Mouse (Mus musculus): ENCODE measurements around the gene Usp22. TPM values are rescaled to one million over a fixed set of nuclear protein-coding genes. Genes with fewer than 3 reads are reported as not detected.

The Usp22 gene
- total RNA-seq, 2 experiments from 2014 or later = 202 to 220 TPM

- intact Hi-C loops (cut with DNase I) = no loop called here
- DNase-seq (ENCODE audit: low spot score in 2 of 2) = no peak
Observed at GRCm38 (mm10) chr11:61116226-61116625, 58.6 kb downstream of the Usp22 start.

- intact Hi-C loops (cut with DNase I) = no loop called here
- no peak for DNase-seq (ENCODE audit: low spot score in 2 of 2)
Observed at GRCm38 (mm10) chr11:61112323-61112995, 62.4 kb downstream of the Usp22 start.

DNA sequence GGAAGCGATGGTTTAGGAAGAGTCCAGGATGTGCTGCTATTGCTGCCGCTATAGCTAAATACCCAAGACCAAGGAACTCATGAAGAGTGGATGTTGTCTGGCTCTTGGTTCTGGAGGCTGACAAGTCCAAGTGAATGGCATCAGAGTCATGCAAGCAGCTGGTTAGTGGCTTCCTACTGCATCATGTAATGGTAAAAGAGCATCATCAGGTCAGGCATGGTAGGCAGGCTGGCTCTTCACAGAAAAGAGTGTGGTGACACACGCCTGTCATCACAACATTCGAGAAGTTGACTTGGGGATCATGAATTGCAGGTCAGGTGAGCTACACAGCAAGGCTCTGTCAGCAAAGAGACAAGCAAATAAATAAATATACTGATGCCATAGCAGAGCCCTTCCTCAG lies 63.4 kb downstream of the Usp22 start:
- no peak for DNase-seq (ENCODE audit: low spot score in 2 of 2)
- intact Hi-C loops (cut with DNase I) = no loop called here

DNA sequence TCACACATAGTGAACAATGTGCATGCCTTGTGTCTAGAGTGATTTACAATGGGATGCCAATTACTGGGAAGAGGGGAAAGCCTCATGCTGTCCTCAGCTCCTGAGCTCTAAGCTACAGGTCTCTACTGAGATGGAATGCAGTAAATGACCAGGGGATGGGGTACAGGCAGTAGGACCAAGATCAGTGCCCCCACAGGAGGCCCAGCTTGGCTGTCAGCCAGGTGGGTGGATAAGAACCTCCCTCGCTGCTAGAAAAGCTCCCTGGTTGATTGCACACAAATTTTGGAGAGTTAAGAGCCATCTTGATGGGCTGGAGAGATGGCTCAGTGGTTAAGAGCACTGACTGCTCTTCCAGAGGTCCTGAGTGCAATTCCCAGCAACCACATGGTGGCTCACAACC lies 63.9 kb downstream of the Usp22 start:
- intact Hi-C loops (cut with DNase I) = no loop called here

DNA sequence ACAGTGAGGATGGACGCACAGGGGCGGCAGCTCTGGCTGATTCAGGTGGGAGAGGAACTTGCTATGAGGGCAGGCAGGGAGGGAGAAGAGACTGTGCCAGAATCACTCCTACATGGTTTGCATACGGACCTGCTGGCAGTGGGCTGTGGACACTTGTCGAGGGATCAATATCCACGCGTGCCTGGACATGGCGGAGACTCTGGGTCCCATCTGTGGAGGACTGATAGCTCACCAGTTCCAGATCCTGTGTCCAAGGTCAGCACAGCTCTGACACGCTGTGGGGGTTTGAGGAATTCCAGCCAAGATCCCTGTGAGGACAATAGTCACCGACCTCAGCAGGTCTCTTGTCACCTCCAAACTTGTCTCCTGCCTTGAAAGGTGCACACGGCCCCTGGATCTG lies 64.7 kb downstream of the Usp22 start:
- no peak for DNase-seq (ENCODE audit: low spot score in 2 of 2)
- intact Hi-C loops (cut with DNase I) = no loop called here

More for the DNA sequence above, 63.9 kb downstream of the Usp22 start:
- no peak for DNase-seq (ENCODE audit: low spot score in 2 of 2)

DNA sequence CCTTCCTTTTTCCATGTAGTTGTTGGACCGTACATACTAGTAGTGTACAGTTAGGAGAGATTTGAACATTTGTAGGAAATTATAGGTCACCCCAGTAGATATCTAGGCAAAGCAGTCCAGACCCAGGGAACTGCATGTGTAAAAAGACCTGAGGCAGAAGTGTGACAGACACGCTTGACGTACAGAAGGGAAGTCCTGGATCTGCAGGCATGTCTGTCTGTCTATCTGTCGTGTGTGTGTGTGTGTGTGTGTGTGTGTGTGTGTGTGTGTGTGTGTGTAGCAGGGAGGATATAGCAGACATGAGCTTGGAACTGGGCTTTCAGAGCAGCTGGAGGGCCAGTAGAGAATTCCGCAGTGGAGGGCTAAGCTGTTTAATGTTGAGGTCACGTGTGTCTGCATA lies 65.1 kb downstream of the Usp22 start:
- DNase-seq (ENCODE audit: low spot score in 2 of 2) = no peak
- intact Hi-C loops (cut with DNase I) = no loop called here

- peak; percentile 4 to 9 for DNase-seq (ENCODE audit: low spot score in 2 of 2)
- intact Hi-C loops (cut with DNase I) = no loop called here
Observed at GRCm38 (mm10) chr11:61108911-61109361, 65.9 kb downstream of the Usp22 start.

- intact Hi-C loops (cut with DNase I) = loop anchor here (2.0 to 5.0 kb wide), 3 partner anchors 50 to 306 kb away; no protein-coding TSS in a partner anchor
- peak; percentile 86 to 87 for DNase-seq (ENCODE audit: low spot score in 2 of 2)
Observed at GRCm38 (mm10) chr11:61104241-61104901, 70.5 kb downstream of the Usp22 start.

- intact Hi-C loops (cut with DNase I) = loop anchor here (5.0 kb wide), 1 partner anchor 285 kb away; no protein-coding TSS in a partner anchor
- no peak for DNase-seq (ENCODE audit: low spot score in 2 of 2)
Observed at GRCm38 (mm10) chr11:61102397-61103339, 72.2 kb downstream of the Usp22 start.

Other genes starting within 250 kb of the Usp22 start
- 10 to 100 TPM; 14.0 to 14.1 TPM for gene Map2k3, start 243.0 kb downstream of the Usp22 start, total RNA-seq (2021)
- 10 to 100 TPM; 17.4 to 19.6 TPM for gene Kcnj12, start 152.5 kb downstream of the Usp22 start, total RNA-seq (2021)
- 1 to 10 TPM; 1.4 to 1.8 TPM for gene Tnfrsf13b, start 48.3 kb downstream of the Usp22 start, total RNA-seq (2021)
- gene Aldh3a1, start 32.5 kb upstream of the Usp22 start, total RNA-seq (2021) = 1 to 10 TPM; 1.9 to 2.1 TPM
- 10 to 100 TPM; 48.2 to 49.2 TPM for gene Aldh3a2, start 92.4 kb upstream of the Usp22 start, total RNA-seq (2021)
- under 1 TPM; 0.14 to 0.37 TPM for gene Slc47a2, start 167.8 kb upstream of the Usp22 start, total RNA-seq (2021)
- gene Slc47a1, start 203.3 kb upstream of the Usp22 start, total RNA-seq (2021) = 1 to 10 TPM; 1.7 to 2.6 TPM